Mouse (Mus musculus) heart, postnatal 25 days (tissue): ENCODE data around the gene Dnase1l3. TPM values are rescaled to one million over a fixed set of nuclear protein-coding genes. Genes with fewer than 3 reads are reported as not detected.
A peak's percentile ranks its signal among the peaks of the same experiment; 100 is the strongest.

Source experiments
- DNase-seq: peaks from one replicate; pipeline ENCODE4 v3.0.0; 2022; ENCODE audit warnings: low spot score
- intact Hi-C: fragments of 180-260 bp; cut with DNase I; formaldehyde crosslinking; loops from one replicate; pipeline ENCODE4 v1.15.1; 2025
- total RNA-seq, 2 experiments: library from RNA; stranded (reverse); gene quantifications; 2 replicates each; pipeline ENCODE4 v1.2.3; 2021

Gene Dnase1l3
- total RNA-seq, 2 experiments from 2014 or later = 0.06 TPM; not detected in 1

DNA sequence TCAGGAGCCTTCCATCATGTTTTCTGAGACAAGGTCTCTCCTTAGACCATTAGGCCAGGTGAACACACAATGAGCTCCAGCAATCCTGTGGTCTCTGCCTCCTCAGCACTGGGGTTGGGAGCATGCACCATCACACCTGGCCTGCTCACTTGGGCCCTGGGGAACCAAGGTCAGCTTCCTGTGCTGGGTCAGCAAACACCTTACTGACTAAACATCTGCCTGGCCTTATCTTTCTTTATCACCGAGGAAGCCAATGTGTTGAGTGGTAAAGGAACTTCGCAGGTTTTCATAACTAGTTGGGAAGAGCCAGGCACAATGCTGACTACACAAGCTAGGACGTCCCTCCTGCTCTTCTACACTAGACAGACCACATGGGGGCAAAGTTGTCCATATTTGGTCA is 4.4 kb downstream of the Dnase1l3 start:
- no peak for DNase-seq
- intact Hi-C loops = loop anchor here (10.0 kb wide), 1 partner anchor 65 kb away; no protein-coding TSS in a partner anchor

DNA sequence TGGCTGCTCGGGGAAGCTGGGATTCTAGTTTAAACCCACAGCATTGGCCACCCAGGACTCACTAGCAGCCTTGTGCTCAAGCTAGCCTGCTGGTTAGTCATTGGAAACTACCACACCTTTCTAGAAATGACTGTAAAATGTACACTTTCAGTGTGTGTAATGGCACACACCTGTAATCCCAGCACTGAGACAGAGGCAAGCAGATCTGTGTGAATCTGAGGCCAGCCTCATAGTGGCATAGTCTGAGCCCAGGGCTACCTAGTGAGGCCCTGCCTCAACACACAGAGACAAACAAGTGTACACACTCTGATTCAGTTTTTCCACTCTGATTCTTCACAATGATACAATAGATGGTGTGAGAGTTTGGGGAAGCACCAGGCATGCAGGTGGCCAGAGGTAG is 5.0 kb downstream of the Dnase1l3 start:
- intact Hi-C loops = loop anchor here (10.0 kb wide), 1 partner anchor 65 kb away; no protein-coding TSS in a partner anchor
- no peak for DNase-seq

DNA sequence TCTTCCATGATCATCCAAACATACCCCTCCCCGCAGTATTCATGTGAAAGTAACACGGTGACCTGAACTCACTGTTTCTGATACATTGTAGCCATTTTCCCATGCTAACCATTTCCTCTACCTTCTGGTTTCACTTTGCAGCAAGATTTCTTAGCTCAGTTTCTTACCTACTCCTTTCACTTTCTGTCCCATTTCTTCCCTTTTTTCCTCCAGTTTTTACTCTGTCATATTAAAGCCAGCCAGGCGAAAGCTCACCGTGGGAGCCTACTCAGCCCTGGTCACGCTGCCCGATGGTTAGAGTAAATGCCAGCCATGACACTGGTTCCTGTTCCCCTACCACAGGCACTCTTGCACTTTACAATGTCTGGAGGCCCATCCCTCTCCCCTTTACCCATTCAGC is 7.5 kb downstream of the Dnase1l3 start:
- intact Hi-C loops = loop anchor here (10.0 kb wide), 1 partner anchor 62 kb away; no protein-coding TSS in a partner anchor
- no peak for DNase-seq

DNA sequence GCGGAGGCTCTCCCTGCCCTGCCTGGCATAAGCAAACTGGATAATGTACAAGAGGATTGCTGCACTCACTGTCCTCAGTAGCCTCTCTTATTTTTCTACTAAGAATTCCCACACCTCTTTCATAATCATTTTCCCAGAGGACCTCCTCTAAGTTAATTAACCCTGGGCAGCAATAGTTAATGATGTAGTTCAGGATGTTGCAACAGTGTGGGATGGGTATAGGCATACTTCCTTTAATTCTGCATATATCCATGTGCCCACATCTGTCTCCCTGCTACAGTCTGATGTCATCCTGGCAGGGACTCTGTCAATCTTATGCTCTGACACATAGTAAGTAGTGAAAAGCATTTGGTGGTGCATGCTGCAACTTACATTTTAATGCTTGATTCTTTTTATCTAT is 13.1 kb downstream of the Dnase1l3 start:
- no peak for DNase-seq
- intact Hi-C loops = loop anchor here (10.0 kb wide), 1 partner anchor 56 kb away; no protein-coding TSS in a partner anchor

DNA sequence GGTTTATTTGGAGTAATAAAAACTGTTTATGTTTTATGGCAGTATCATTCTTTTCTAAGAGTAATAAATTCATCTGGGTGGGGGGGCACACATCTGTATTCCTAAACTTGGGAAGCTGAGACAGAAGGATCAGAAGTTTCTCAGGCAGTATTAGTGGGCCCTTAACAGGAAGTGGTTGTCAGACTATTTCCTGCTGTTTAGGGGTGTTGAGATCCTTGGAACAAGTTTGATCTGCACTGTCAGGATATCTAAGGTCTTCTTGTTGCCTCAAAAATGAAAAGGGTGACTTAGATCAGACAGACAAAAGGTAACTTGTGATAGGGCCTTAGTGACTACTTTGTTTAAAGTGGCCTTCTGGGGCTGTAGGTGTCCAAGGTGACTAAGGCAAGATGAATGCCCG is 16.2 kb downstream of the Dnase1l3 start:
- intact Hi-C loops = no loop called here
- no peak for DNase-seq

DNA sequence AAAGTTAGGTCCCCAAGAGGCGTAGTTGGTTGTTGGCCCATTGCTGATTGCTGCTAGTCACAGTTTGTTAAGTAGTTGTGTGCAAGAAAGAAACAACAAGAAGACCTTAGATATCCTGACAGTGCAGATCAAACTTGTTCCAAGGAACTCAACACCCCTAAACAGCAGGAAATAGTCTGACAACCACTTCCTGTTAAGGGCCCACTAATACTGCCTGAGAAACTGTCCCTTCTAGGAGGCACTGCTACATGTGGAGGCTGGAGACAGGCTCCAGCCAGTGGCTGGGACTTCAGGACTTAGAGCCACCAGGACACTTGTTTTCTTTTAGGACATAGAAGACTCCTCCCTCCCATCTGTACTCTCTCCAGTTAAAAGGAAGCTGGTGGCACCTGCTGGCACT is 16.9 kb downstream of the Dnase1l3 start:
- DNase-seq = no peak
- intact Hi-C loops = no loop called here

DNA sequence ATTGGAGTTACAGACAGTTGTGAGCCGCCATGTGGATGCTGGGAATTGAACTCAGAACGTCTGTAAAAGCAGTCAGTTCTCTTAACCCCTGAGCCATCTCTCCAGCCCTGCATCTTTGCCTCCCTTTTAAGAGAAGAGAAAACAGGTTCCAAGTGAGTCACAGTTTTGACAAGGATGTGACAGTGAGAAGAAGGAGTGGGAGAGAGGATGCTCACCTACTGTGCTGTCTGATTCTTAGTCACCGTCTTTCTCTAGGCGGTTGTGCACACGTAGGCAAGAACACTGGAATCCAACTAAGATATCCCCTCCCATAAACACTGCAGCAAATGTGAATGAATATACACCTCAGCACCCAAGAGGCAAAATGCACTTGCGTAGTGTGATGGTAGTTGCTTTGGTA is 19.2 kb downstream of the Dnase1l3 start:
- intact Hi-C loops = no loop called here
- no peak for DNase-seq

DNA sequence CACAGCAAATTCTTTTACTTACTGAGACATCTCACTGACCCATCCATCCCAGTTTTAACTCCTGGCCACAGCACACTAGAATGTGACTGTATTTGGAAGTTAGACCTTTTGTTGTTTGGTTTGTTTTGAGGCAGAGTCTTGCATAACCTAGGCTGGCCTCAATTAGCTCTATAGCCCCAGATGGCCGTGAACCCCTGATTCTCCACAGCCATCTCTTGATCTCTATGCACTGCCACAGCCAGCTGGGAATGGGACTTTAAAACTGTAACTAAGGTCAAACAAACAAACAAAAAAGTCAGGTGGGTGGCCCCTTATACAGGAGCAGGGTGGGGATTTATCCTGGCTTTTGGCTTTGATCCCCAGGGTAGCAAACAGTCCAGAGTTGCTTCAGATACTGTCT is 19.7 kb downstream of the Dnase1l3 start:
- intact Hi-C loops = no loop called here

DNA sequence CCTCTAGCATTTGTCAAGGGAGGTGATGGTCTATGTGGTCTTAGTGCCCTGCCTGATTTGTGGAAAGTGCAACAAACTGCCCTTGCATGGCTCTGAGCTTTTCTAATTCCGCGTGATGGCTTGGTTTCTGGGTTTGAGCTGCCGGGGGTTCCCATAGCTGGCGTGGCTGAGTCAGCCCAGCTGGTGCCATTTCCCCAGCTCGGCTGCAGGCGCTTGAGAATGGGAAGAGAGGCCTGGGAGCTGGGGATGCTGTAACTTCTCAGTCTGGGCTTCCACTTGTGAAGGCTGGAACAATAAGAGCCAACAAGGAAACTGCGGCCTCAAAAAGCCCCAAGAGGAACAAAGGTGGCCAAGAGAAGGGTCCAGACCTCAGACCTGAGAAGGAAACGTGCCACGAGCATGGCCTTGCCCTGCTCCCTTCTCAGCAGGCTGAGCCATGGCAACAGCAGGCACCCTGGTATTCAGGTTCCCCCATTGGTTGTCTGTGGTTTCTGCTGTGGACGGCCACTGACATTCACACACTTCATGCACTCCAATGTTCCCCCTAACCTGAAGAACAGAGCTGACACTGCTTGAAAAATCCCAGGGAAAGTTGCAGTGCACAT is 22.4 kb downstream of the Dnase1l3 start:
- intact Hi-C loops = no loop called here
- DNase-seq = no peak

More for the DNA sequence above, 19.7 kb downstream of the Dnase1l3 start:
- no peak for DNase-seq

DNA sequence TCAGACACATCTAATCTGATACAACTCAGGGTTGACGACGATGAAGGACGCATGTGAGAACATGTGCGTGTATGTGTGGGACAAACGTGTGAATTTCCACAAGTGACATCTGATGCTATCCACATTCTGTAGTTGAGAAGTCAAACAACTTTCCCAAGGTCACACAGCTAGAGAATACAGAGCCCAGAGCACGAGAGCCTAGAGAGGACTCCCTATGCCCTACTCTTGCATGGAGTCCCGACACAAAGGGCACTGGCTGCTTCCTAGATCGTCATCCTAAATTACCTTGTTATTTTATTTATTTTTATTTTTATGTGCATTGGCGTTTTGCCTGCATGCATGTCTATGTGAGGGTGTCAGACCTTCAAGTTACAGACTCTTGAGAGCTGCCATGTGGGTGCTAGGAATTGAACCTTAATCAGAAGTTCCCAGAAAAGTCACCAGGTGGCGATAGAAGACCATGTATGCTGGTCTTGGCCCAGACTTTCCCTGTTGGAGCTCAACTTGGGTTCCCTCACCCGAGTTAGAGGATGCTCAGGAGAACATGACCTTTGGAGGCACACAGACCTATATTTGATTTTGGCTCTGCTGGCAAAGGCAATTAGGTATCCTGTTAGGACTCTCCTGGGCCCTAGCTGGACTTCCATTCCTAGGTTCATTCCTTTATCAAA is 30.0 kb downstream of the Dnase1l3 start:
- DNase-seq = peak; percentile 29
- intact Hi-C loops = loop anchor here (2.0 to 5.0 kb wide), 4 partner anchors 78 to 382 kb away; partner anchors contain the start of genes Acox2 and Flnb

DNA sequence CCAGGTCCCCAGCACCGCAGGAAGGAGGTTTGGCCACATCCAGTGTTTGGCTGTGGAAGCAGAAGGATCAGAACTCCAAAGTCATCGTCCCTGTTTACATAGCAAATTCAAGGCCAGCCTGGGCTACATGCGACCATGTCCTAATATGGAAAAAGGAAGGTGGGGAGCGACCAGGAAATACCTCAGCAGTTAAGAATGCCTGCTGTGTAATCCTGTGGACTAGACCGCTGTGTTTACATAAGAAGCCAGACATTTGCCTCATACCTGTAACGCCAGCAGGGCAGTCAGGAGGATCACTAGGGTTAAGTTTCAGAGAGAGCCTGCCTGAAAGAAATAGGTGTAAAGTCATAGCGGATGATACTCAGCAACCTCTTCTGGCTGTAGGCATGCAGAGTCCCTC is 31.2 kb downstream of the Dnase1l3 start:
- intact Hi-C loops = loop anchor here (5.0 kb wide), 1 partner anchor 294 kb away; the partner anchor contains the start of gene Acox2
- no peak for DNase-seq

DNA sequence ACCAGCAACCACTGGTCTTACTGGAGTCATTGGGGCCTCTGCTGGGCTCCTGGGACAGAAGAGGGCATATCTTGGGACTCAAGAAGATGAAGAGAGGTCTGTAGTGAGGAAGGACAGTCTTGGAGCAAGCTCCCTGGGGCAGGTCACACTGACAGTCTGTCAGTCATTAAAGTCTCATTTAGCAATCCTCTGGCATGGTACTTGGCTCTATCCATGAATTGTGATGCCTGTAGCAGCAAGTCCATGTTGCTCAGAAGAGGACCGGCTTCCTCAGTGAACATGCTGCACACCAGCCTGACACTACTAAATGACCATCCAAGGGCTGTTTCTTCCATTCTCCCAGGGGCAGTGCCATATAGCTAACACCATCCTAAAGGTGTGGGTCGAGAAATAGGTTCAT is 31.7 kb downstream of the Dnase1l3 start:
- DNase-seq = no peak
- intact Hi-C loops = loop anchor here (5.0 kb wide), 1 partner anchor 295 kb away; the partner anchor contains the start of gene Acox2

DNA sequence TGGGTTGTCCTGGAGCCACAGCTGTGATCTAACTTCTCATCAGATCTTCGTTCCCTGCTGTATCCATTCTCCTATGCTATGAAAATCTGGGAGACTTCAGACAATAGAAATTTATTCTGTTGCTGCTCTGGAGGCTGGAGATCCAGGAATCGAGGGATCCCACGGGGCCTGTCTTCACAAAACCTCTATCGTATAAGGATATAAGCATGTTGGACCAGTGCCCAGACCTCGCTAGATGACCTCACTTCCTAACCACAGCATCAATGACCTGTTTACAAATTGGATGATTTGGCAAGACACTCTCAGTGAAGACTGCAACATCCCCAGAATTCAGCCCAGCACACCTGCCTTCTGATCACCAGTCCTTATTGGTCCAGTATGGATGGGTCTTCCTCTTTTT is 32.7 kb downstream of the Dnase1l3 start:
- DNase-seq = no peak
- intact Hi-C loops = loop anchor here (5.0 kb wide), 1 partner anchor 296 kb away; the partner anchor contains the start of gene Acox2

DNA sequence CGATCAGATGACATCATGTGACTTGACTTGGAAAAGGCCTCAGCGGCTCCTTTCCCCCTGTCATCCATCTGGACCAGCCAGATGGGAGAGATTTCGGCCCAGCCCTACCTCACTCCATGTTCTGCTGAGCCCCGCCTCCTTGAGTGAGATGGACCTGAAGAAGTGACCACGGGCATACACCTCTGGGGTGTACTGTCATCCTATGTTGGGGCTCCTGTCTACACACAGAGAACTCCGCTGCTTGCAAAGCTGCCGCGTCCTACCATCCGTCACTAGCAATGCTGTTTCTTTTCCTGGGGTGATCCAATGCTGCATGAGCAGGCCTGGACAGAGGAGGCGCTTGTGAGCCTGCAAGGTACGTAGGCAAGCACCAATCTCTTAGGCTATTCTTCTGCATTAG is 33.8 kb downstream of the Dnase1l3 start:
- no peak for DNase-seq
- intact Hi-C loops = loop anchor here (5.0 kb wide), 1 partner anchor 297 kb away; the partner anchor contains the start of gene Acox2

DNA sequence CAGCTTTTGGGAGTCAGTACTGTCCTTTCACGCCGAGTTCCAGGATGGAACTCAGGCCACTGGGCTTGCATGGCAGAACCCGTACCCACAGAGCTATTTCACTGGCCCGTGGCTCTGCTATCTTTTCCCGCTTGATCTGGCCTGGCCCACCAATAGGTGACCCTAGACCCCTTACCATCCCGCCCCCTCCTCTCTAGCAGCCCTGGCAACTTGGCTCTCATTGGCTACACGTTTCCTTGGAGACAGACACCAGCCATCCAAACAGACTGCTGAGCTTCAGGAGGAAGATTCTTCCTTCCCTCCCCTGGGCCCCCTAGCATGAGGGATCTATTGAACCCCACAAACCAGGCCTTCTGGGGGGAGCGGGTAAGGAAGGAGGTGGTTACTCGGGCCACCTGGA is 37.3 kb downstream of the Dnase1l3 start, which contains the start of gene Gm45521:
Gene Gm45521 (plus strand): TSS at position 240 of the 400 bp plus-strand sequence.
- no peak for DNase-seq
- intact Hi-C loops = no loop called here

DNA sequence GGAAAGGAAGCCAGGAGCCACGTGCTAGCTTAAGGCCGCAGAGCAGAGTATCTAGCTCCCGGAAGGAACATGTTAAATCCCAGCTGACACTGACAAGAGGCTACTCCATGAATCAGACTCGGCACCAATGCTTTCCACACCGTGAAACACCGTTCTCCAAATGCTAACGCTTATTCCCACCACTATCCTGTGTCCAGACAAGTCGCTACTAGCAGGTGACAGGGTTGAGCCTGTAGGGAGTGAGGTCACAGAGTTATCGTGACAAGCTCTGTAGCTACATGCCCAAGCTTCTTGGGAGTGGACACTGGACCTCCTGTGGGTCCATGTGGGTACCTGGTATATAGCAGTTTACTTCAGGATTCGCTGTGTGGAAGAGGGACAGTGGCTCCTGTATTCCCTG is 37.9 kb downstream of the Dnase1l3 start:
- intact Hi-C loops = no loop called here
- DNase-seq = no peak

DNA sequence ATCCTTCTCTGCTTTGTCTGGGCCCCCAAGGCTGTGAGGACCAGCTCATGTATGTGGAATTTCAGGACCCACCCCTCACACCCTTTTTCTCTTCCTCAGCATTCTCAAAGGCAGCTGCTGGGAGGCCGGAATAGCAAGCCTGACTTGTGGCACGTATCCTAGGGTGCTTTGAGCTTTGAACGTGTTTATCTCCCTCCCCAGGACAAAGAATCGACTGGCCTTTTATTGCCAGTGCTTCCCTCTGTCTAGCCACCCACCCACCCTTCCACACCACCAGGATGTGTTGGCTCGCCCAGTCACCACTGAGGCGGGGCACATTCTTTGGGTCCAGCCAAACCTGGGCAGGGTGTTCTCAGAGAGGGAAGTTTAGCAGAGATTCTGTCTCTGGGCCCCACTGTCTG is 40.3 kb downstream of the Dnase1l3 start:
- peak; percentile 25 for DNase-seq
- intact Hi-C loops = no loop called here

DNA sequence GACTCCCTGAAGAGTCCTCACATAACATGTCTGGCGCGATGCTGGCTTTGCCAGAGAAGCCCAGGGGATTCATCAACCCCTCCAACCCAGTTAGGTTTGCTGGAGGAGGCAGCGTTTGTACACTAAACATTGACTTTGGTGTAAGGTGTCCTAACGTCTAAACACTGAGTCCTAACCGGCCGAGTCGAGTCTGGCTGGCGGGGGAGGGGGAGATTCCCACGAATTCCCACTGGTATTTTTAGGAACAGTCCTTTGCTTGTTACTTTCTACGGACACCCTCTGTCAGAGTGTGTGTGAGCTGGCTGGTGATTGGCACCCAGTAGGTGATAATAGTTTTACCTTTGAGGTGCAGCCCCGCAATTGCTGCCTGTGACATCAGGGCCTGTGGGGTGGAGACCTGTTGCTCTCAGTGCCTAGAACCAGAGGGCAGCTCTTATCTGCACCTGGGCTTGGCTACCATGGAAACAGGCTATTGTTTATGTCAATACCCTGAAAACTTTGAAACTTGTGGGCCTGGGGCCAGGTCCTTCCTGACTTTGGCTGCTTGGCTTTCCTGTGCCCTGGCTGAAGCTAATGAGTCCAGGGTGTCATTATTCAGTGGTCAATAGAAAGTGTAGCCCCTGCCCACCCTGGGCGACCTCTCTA is 41.6 kb downstream of the Dnase1l3 start:
- intact Hi-C loops = no loop called here
- DNase-seq = peak; percentile 59

DNA sequence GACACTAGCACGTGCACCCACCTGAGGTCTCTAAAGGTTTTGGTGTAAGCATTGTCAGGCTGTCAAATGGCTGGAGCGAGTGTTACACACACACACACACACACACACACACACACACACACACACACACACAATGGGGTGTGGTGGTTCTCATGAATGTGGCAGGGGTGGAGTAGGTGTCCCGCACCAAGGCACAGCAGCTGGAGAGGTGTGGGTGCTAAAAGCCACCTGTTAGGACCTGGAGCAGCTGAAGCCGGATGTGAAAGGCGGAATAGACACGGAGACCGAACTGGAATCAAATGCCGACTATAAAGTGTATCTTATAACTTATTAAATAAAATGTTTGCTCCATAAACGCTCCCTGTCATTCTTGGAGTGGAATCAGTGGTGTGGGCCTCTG is 43.1 kb downstream of the Dnase1l3 start:
- intact Hi-C loops = no loop called here
- no peak for DNase-seq

DNA sequence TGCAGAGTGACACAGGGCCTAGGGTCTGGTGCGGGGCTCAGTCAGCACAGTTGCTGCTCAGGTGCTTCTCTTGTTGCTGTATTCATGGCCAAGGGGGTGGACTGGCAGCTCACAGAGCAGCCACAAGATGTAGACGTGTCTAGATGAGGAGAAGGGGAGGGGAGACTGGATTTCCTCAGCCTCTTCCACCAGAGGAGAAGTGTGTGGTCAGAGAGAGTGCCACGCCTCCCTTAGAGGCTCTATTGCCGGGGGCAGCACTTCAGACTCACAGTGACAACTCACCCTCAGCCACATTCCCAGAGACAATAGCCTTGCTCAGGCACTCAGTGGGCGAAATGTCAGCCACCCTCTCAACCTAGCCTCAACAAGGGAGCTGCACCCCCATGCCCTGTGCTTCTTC is 49.1 kb downstream of the Dnase1l3 start:
- intact Hi-C loops = loop anchor here (10.0 kb wide), 1 partner anchor 130 kb away; the partner anchor contains the start of gene Flnb
- no peak for DNase-seq
